Mouse (Mus musculus) intestine, postnatal 0 days (tissue): Measurements from ENCODE around the gene Col18a1. TPM values are rescaled to one million over a fixed set of nuclear protein-coding genes. Genes with fewer than 3 reads are reported as not detected.

ENCODE experiments used
- ATAC-seq: fragments of 200-750 bp; cut with Nextera tagmentation; 2 replicates; pipeline ENCODE4 v1.8.0; 2017; ENCODE audit warnings: mild to moderate bottlenecking, moderate TSS enrichment, moderate library complexity
- H3K27ac ChIP-seq: fragments of 300-500 bp; sonication (generic); 2 replicates; pipeline ENCODE4 v1.5.1; 2014; ENCODE audit warnings: mild to moderate bottlenecking, low read depth, low read length, moderate library complexity
- H3K27me3 ChIP-seq: fragments of 300-500 bp; sonication (generic); replicated peaks from 2 replicates; pipeline ENCODE4 v1.6.1; 2014; ENCODE audit warnings: low read length, mixed read lengths; ENCODE audit not compliant: control insufficient read depth, insufficient read depth
- H3K36me3 ChIP-seq: fragments of 300-500 bp; sonication (generic); 2 replicates; pipeline ENCODE4 v1.6.1; 2014; ENCODE audit warnings: mild to moderate bottlenecking, moderate library complexity; ENCODE audit not compliant: control insufficient read depth, insufficient read depth
- H3K4me1 ChIP-seq: fragments of 300-500 bp; sonication (generic); replicated peaks from 2 replicates; pipeline ENCODE4 v1.6.1; 2014; ENCODE audit warnings: antibody characterized with exemption, low read length, mixed read lengths; ENCODE audit not compliant: control insufficient read depth, insufficient read depth
- H3K4me2 ChIP-seq: fragments of 300-500 bp; sonication (generic); replicated peaks from 2 replicates; pipeline ENCODE4 v1.6.1; 2014; ENCODE audit warnings: low read depth, mild to moderate bottlenecking, moderate library complexity
- H3K4me3 ChIP-seq: fragments of 300-500 bp; sonication (generic); 2 replicates; pipeline ENCODE4 v1.5.1; 2014; ENCODE audit warnings: low read depth, low read length
- H3K9ac ChIP-seq: fragments of 300-500 bp; sonication (generic); 2 replicates; pipeline ENCODE4 v1.6.1; 2014; ENCODE audit warnings: mild to moderate bottlenecking, low read depth, low read length
- H3K9me3 ChIP-seq: fragments of 300-500 bp; sonication (generic); 2 replicates; pipeline ENCODE4 v1.6.1; 2016; ENCODE audit warnings: mixed run types; ENCODE audit not compliant: control insufficient read depth
- CTCF ChIP-seq: sonication (generic); IDR thresholded peaks from 2 replicates; pipeline ENCODE4 v1.5.1; 2016; ENCODE audit warnings: low read depth, mild to moderate bottlenecking, control low read depth, antibody characterized with exemption, moderate library complexity
- WGBS: fragments of 180-500 bp; shearing (Covaris S2); extraction: QIAGEN DNeasy Blood & Tissue Kit; methylation state at CpG from one replicate; pipeline ENCODE4 v1.1.7; 2014; 5-methylcytosine and 5-hydroxymethylcytosine counted together
- polyA plus RNA-seq: library from polyadenylated mRNA; unstranded; fragments of >200 nt; fragmentation: Nextera tagmentation; extraction: Ambion mirVana; gene quantifications from 2 replicates; pipeline ENCODE4 v1.2.1, GENCODE M21; 2015

Gene Col18a1
- polyA plus RNA-seq, 1 experiment from 2014 or later: 35.2 TPM

DNA sequence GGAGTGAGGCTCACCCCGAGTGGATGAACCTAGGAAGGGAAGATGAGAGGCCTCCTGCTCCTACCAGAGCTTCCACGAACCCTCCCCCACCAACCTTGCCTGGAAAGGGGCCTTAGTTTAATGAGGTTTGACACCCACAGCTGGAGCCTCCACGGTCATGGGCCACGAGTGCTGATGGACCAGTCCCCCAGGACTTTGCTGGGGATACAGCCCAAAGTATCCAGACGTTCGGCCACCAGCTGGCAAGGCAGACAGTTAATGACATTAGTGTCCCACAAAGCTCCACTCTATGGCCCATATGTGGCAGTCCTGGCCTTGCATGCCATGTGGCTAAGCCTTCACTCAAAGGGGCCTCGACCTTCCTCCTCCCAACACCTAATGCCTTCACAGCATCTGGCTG lies 55.5 kb downstream of the Col18a1 start:
- H3K27ac ChIP-seq: no peak overlapping the region
- no peak overlapping the region for H3K4me2 ChIP-seq
- TF ChIP-seq CTCF: no peak

DNA sequence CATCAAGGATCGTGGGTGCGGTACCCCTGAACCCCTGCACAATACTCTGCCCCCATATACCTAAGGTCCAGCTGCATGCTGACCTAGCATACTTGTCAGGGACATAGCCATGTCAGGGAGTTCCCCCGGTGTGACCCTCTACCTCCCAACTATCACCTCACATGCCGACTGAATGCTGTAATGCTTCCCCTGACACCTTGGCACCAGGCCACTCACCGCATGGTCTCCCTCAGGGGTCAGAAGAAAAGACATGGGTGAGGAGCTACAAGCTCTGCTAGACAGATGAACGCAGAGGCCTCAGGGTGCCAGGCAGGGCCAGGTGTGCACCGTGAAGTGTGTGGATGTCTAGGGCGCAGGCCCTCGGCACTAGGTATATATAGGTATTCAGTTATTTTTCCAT lies 56.3 kb downstream of the Col18a1 start:
- ATAC-seq: no peak

More for the DNA sequence above, 55.5 kb downstream of the Col18a1 start:
- WGBS: 71% methylated on average over 7 of the region's 7 CpGs
- no peak overlapping the region for H3K9ac ChIP-seq
- no peaks in the 10 kb centered on the region for H3K9me3 ChIP-seq
- no peak for ATAC-seq
- no peak overlapping the region for H3K4me3 ChIP-seq
- H3K27me3 ChIP-seq: no peaks in the 10 kb centered on the region
- H3K4me1 ChIP-seq: no peaks in the 10 kb centered on the region
- H3K36me3 ChIP-seq: no peaks in the 10 kb centered on the region

DNA sequence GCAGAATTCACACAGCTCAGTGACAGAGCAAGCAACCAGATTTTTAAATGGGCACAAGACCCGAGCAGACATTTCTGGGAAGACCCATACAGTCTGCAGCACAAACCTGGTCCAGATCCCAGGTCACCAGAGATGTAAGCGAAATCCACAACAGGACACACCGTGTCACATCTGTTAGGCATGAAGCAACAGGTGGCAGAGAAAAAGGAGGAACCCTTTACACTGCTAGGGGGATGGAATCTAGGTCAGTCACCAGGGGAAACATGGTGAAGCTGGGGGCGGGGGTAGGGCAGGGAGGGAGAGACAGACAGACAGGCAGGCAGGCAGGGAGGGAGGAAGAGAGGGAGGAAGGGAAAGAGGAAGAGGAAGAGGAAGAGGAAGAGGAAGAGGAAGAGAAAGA lies 58.2 kb downstream of the Col18a1 start:
- no peak overlapping the region for H3K4me3 ChIP-seq
- no peak for ATAC-seq
- 89% methylated on average over 4 of the region's 4 CpGs for WGBS
- no peak for TF ChIP-seq CTCF
- no peak overlapping the region for H3K9ac ChIP-seq
- no peak overlapping the region for H3K4me2 ChIP-seq
- H3K36me3 ChIP-seq: no peaks in the 10 kb centered on the region
- H3K27ac ChIP-seq: no peak overlapping the region
- H3K9me3 ChIP-seq: no peaks in the 10 kb centered on the region
- no peaks in the 10 kb centered on the region for H3K4me1 ChIP-seq
- no peaks in the 10 kb centered on the region for H3K27me3 ChIP-seq

More for the DNA sequence above, 56.3 kb downstream of the Col18a1 start:
- no peak for TF ChIP-seq CTCF
- H3K4me1 ChIP-seq: no peaks in the 10 kb centered on the region
- H3K4me3 ChIP-seq: no peak overlapping the region
- 85% methylated on average over 9 of the region's 9 CpGs for WGBS
- H3K4me2 ChIP-seq: no peak overlapping the region
- no peaks in the 10 kb centered on the region for H3K36me3 ChIP-seq
- H3K27ac ChIP-seq: no peak overlapping the region
- H3K9me3 ChIP-seq: no peaks in the 10 kb centered on the region
- H3K9ac ChIP-seq: no peak overlapping the region
- H3K27me3 ChIP-seq: no peaks in the 10 kb centered on the region

DNA sequence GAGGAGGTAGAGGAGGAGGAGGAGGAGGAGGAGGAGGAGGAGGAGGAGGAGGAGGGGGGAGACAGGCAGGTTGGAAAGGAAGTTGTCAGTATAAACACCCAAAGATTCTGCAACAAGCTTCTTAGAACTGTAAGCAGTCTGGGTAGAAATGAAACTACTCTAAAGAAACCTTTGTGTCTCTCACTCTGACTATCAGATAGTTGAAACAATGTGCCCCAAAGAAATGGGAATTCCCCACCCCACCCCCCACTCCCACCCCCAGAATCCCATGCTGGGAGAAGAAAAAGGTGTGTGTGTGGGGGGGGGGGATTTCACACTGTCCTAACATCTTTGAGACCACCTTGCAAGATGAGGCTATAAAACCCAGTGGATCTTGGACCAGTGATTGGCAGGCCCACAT lies 62.0 kb downstream of the Col18a1 start:
- Histone ChIP-seq H3K36me3 (no peaks in the 10 kb centered on the region), H3K9me3 (no peaks in the 10 kb centered on the region), H3K9ac (no peak overlapping the region), H3K27me3 (no peaks in the 10 kb centered on the region), H3K4me2 (no peak overlapping the region), H3K4me3 (no peak overlapping the region), H3K4me1 (no peaks in the 10 kb centered on the region), H3K27ac (no peak overlapping the region)
- no peak for ATAC-seq
- TF ChIP-seq CTCF: no peak

DNA sequence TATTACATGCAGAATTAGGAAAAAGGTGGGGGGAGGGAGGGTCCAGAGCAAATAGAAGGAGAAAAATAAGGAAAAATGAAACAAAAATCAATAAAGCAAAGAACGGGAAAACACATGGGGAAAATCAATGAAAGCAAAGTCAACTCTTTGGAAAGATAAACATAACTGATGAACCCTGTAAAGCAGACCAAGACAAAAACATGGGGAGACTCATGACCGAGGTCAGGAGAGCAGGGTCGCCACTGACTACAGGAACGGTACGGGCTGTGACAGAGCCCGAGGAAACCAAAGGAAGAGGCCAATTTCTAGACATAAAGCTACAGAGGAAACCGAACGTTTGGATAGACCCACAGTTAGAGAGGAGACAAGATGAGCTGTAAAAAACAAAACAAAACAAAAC lies 62.7 kb downstream of the Col18a1 start:
- TF ChIP-seq CTCF: no peak
- Histone ChIP-seq H3K27me3 (no peaks in the 10 kb centered on the region), H3K4me2 (no peak overlapping the region), H3K9ac (no peak overlapping the region), H3K4me1 (no peaks in the 10 kb centered on the region), H3K36me3 (no peaks in the 10 kb centered on the region), H3K4me3 (no peak overlapping the region), H3K27ac (no peak overlapping the region), H3K9me3 (no peaks in the 10 kb centered on the region)
- ATAC-seq: no peak
- WGBS: 16% methylated on average over 8 of the region's 8 CpGs

DNA sequence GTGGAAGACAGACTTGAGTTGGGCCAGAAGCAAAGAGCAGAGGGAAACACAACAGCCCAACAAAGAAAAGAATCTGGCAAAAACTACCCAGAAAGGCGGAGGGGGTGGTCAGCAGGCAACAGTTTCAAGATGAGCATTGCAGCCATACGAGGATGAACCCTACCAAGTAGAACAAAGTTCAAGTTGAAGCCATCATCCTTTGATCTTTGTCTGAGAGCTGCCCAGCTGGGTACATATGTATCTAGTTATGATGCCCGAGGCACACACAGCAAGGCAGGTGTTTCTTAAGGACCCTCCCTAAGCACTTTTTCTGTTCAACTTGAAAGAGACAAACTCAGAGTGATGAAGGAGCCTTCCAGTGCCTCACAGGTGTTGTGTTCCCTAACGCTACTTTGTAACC lies 66.6 kb downstream of the Col18a1 start:
- WGBS: 83% methylated on average over 4 of the region's 4 CpGs
- Histone ChIP-seq H3K27me3 (no peaks in the 10 kb centered on the region), H3K4me1 (no peaks in the 10 kb centered on the region), H3K4me3 (no peak overlapping the region), H3K9ac (no peak overlapping the region), H3K27ac (no peak overlapping the region), H3K36me3 (no peaks in the 10 kb centered on the region), H3K4me2 (no peak overlapping the region), H3K9me3 (no peaks in the 10 kb centered on the region)
- no peak for ATAC-seq
- TF ChIP-seq CTCF: no peak

DNA sequence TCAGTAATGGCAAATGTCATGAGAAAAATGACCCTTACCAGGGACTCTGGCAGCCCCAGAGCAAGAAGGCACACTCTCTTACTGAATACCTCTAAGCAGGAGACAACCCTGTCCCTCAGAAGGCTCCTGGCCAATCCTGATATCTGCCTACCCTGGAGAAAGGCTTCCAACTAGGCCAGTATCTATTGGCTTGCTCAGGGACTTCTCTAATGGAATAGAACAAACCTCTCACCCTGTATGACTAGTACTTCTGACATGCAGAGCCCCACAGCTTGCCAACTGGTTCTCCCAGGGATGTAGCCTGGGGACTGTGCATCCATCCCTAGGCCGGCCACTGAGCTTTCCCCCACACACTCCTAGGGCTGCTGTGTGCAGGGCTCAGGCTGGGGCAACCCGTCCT lies 67.7 kb downstream of the Col18a1 start:
- H3K36me3 ChIP-seq: no peaks in the 10 kb centered on the region
- H3K4me3 ChIP-seq: no peak overlapping the region
- no peak overlapping the region for H3K4me2 ChIP-seq
- TF ChIP-seq CTCF: no peak
- H3K9ac ChIP-seq: no peak overlapping the region
- no peak overlapping the region for H3K27ac ChIP-seq
- H3K27me3 ChIP-seq: no peaks in the 10 kb centered on the region
- WGBS: 81% methylated on average over 2 of the region's 2 CpGs
- ATAC-seq: no peak
- H3K4me1 ChIP-seq: no peaks in the 10 kb centered on the region
- H3K9me3 ChIP-seq: no peaks in the 10 kb centered on the region
